Mouse (Mus musculus) liver, adult 2 months (tissue): ENCODE results near the gene Gpr137c.

Experiments used
- CTCF ChIP-seq: fragments of 200-500 bp; IDR thresholded peaks from 2 replicates; pipeline ENCODE4 v1.5.1; 2011; ENCODE audit warnings: low read depth, low read length, control low read depth
- POLR2A ChIP-seq: fragments of 200-500 bp; IDR thresholded peaks from 2 replicates; pipeline ENCODE4 v1.6.1; 2011; ENCODE audit warnings: low read length, control low read depth; ENCODE audit not compliant: insufficient read depth; ENCODE audit errors: extremely low read depth

DNA sequence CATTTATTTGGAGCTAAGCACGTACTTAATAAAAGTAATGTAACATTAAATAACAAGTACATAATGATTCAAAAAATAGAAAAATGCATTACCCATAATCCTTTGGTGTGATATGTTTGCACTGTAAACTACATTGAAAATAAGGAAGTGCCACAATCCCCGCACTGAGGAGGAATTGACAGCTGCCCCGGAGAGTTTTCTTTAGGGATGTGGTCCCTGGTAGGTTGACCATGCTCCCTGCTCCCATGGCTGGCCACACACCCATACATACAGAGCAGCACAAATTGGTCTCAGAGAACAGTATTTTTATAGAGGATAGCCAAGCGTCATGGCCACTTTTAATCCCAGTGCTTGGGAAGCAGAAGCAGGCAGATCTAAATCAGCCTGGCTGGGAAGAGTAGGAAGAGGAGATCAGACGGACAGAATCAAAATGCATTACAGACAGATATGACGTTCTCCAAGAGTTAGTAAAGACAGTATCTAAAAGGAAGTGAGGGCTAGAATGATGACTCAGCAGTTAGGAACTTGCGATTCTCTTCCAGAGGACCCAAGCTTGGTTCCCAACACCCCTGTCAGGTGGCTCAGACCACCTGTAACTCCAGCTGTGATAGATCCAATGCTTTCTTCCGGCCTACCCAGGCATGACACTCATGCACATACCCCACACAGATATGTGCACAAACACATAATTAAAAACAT is 88.3 kb downstream of the Gpr137c start:
- no peak for TF ChIP-seq POLR2A
- no peak for TF ChIP-seq CTCF
